Mouse (Mus musculus) bone marrow, adult 2 months (tissue): ENCODE measurements at regions not wholly inside any gene's neighbourhood (a gene's known extent, or its start where the extent isn't known, plus 50 kb on each side); places are given as distances from the start of the nearest gene placed in this dataset.

ENCODE experiments used
- CTCF ChIP-seq: fragments of 200-500 bp; IDR thresholded peaks from 2 replicates; pipeline ENCODE4 v1.5.1; 2011; ENCODE audit warnings: low read length, control low read depth; ENCODE audit not compliant: control insufficient read depth, insufficient read depth
- POLR2A ChIP-seq: fragments of 200-500 bp; IDR thresholded peaks from 2 replicates; pipeline ENCODE4 v1.6.1; 2011; ENCODE audit warnings: low read depth, mild to moderate bottlenecking, control low read depth, low read length, borderline replicate concordance; ENCODE audit not compliant: control insufficient read depth

DNA sequence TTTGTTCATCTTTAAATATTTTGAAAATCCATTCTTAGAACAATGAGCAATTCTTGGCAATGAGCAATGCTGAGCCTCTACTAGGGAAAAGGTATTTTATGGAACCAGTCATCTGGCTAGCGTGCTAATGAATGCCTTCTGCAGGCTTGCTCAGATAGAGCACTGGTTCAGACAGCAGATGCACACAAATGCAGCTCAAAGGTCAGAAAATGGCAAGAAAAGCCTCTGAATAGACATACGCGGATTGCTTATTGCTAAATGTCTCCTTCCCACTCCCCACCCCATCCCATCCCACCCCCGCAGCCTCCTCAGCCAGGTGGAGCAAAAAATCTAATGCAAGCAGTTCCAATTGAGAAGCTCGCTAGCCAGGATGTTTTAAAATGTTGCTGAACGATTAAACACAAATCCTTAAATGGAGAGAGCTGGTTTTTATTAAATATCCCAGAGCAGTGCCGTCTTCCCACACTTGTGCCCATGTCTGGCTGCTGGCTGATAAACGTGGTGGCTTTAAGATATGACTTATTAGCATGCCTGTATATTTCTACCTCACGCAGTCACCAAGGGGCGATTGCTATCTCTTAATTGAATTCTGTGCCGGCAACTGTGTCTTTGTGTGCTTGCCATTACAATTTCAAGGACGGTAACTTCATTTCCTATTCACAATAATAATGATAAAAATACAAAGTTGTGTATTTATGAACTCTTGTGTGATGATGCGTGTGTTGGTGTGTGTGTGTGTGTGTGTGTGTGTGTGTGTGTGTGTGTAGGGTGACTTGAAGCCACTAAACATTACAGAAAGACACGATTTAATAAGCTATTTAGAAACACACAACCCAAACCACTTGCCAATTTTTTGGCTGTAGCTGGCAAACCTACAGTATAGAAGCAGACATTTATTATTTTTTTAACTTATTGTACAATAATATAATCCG lies 192.7 kb upstream of the Pabpc6 start:
- no peak for TF ChIP-seq CTCF
- no peak for TF ChIP-seq POLR2A
